Mouse (Mus musculus) olfactory bulb, adult 2 months (tissue): Measurements from ENCODE around the gene P2ry14.

ENCODE experiments used
- CTCF ChIP-seq: fragments of 200-500 bp; IDR thresholded peaks from 2 replicates; pipeline ENCODE4 v1.5.1; 2012; ENCODE audit warnings: low read depth, mild to moderate bottlenecking, low read length, moderate library complexity; ENCODE audit not compliant: insufficient read depth
- POLR2A ChIP-seq: fragments of 200-500 bp; IDR thresholded peaks from 2 replicates; pipeline ENCODE4 v1.6.1; 2012; ENCODE audit warnings: mild to moderate bottlenecking, low read depth, low read length, moderate library complexity; ENCODE audit not compliant: insufficient read depth

- no peak for TF ChIP-seq POLR2A
- no peak for TF ChIP-seq CTCF
Measured at GRCm38 (mm10) chr3:59157048-59157447, 3.6 kb upstream of the P2ry14 start.
